Mouse (Mus musculus) kidney, postnatal 14 days (tissue): ENCODE measurements around the gene Lin7a.

ENCODE experiments used
- DNase-seq: peaks from one replicate; pipeline ENCODE4 v3.0.0; 2022; ENCODE audit warnings: mixed read lengths

Gene Lin7a

GRCm38 (mm10) chr10:107252503-107252815 lies 19.0 kb upstream of the Lin7a start:
- DNase-seq: no peak

- no peak for DNase-seq
Measured at GRCm38 (mm10) chr10:107253191-107253965, 18.1 kb upstream of the Lin7a start.

- no peak for DNase-seq
Measured at GRCm38 (mm10) chr10:107254656-107255055, 16.8 kb upstream of the Lin7a start.

- DNase-seq: no peak
Measured at GRCm38 (mm10) chr10:107255351-107256050, 16.0 kb upstream of the Lin7a start.

- DNase-seq: no peak
Measured at GRCm38 (mm10) chr10:107256451-107256960, 15.0 kb upstream of the Lin7a start.

- no peak for DNase-seq
Measured at GRCm38 (mm10) chr10:107260428-107260827, 11.1 kb upstream of the Lin7a start.

- peak; percentile 72 for DNase-seq
Measured at GRCm38 (mm10) chr10:107272131-107272803, 781 bp downstream of the Lin7a start.

GRCm38 (mm10) chr10:107272804-107273145 lies 1.3 kb downstream of the Lin7a start:
- DNase-seq: no peak

GRCm38 (mm10) chr10:107273848-107274247 lies 2.4 kb downstream of the Lin7a start:
- DNase-seq: no peak

GRCm38 (mm10) chr10:107274785-107275184 lies 3.3 kb downstream of the Lin7a start:
- peak; percentile 3 for DNase-seq

- no peak for DNase-seq
Measured at GRCm38 (mm10) chr10:107276647-107277046, 5.2 kb downstream of the Lin7a start.

GRCm38 (mm10) chr10:107293934-107294664 lies 22.6 kb downstream of the Lin7a start:
- DNase-seq: no peak

- DNase-seq: no peak
Measured at GRCm38 (mm10) chr10:107300587-107301248, 29.2 kb downstream of the Lin7a start.

GRCm38 (mm10) chr10:107310964-107311490 lies 39.5 kb downstream of the Lin7a start:
- no peak for DNase-seq

GRCm38 (mm10) chr10:107312609-107313008 lies 41.1 kb downstream of the Lin7a start:
- no peak for DNase-seq

GRCm38 (mm10) chr10:107313395-107313794 lies 41.9 kb downstream of the Lin7a start:
- DNase-seq: no peak

GRCm38 (mm10) chr10:107315251-107315650 lies 43.8 kb downstream of the Lin7a start:
- no peak for DNase-seq

GRCm38 (mm10) chr10:107315681-107316080 lies 44.2 kb downstream of the Lin7a start:
- no peak for DNase-seq

GRCm38 (mm10) chr10:107316100-107316499 lies 44.6 kb downstream of the Lin7a start:
- peak; percentile 8 for DNase-seq

- no peak for DNase-seq
Measured at GRCm38 (mm10) chr10:107319648-107320047, 48.2 kb downstream of the Lin7a start.

- DNase-seq: no peak
Measured at GRCm38 (mm10) chr10:107323865-107324264, 52.4 kb downstream of the Lin7a start.

- DNase-seq: peak; percentile 29
Measured at GRCm38 (mm10) chr10:107325558-107325957, 54.1 kb downstream of the Lin7a start.
